Mouse (Mus musculus) frontal cortex, postnatal 14 days (tissue): ENCODE results near the gene Klk7.

Source experiments
- DNase-seq, 2 experiments: peaks; one replicate each; pipeline ENCODE4 v3.0.0; 2022; ENCODE audit warnings: low spot score in 2 of 2

Klk7 gene

DNA sequence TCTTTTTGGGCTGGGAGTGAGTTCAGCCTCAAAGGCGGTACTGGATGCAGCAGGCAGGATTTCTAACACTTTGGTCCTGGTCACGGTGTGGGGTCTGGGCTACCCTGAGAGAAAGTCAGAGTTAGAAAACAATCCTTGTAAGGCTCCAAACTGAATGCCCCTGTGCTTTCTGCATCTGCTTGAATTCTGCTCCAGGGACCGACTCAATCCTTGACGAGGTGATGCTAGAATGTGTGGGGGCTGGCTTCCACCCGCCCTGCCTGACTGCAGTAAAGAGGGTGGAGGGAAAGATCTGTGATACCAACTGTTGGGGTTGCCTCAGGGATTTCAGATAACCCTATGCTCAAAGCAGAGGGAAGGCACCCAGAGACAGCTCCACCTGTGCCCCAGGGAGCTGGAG is at the start of gene Klk7:
Gene Klk7 (plus strand): TSS at position 301 of the 400 bp plus-strand sequence.
- no peak for DNase-seq

DNA sequence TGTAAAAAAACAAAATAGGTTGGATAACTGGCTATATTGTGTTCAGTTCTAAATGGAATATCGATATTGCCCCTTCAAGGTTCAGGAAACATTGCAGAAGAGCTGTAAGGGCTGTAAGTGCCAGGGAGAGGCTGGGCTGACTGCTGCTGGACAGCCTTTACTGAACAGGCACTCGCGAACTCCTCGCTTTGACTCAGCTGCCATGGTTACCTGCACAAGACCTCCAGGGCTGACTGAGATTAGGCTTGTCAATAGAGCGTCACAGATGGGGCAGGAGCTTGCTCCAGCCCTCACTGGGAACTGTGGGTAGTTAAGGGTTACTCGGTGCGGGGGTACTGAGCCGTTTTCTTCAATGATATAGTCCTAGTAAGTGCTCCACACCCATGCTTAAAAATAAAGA is 44.6 kb upstream of the Klk7 start:
- no peak for DNase-seq

DNA sequence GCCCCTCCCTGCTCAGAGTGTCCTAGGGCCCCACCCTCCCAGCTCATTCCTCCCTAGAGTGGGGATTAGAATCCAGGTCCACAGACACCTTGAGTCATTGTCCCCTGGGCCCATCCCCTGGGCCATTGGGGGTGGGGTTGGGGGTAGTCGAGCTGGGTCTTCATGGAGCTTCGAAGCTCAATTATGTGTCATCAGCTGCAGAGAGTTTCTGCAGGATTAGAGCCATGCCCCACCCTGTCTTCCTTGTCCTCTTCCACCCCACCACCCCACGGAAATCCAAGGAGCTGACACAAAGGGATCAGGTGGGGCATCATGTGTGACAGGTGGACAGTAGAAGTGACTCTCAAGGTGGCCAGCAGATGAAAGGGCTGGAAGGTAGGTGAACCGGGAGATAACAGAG is 42.5 kb upstream of the Klk7 start, which contains the start of gene Klk12:
Gene Klk12 (plus strand): TSS at position 301 of the 400 bp plus-strand sequence.
- DNase-seq, result no peak

DNA sequence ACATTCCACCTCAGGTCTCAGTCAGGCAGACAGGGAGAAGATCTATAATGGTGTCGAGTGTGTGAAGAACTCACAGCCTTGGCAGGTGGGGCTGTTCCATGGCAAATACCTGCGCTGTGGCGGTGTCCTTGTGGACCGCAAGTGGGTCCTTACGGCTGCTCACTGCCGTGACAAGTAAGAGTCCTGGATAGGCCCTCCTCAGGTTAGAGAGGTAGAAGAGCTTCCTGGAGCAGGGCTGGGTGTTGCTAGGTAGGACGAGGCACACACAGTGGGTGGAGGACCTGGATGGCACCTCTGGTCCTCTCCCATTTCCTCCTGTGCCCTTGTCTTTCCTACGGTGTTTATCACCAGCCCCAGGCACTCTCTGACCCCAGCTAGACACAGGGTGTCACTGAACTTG is 41.5 kb upstream of the Klk7 start:
- DNase-seq, result no peak

DNA sequence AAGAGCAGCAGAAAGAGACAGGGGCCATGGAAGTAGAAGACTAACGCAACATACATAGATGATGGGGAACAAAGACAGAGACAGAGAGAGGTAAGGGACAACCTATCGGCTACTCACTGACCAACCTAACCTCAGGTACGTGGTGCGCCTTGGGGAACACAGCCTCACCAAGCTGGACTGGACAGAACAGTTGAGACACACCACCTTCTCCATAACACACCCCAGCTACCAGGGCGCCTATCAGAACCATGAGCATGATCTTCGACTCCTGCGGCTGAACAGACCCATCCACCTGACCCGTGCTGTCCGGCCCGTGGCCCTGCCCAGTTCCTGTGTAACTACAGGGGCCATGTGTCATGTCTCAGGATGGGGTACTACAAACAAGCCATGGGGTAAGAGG is 40.4 kb upstream of the Klk7 start:
- DNase-seq, result no peak

DNA sequence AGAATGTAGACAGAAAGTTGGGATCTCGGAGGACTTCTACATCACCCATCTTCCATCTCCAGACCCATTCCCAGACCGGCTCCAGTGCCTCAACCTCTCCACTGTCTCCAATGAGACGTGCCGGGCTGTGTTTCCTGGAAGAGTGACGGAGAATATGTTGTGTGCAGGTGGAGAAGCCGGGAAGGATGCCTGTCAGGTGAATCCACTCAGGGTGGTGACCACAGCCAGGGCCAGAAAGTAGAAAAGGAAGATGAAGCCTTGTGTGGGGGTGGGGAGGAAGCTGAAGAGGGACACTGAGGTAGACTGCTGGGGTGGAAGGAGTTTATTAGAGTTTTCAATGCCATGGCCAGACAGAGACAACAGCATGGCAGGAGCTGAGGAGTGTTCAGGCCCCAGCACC is 39.2 kb upstream of the Klk7 start:
- DNase-seq, result no peak

DNA sequence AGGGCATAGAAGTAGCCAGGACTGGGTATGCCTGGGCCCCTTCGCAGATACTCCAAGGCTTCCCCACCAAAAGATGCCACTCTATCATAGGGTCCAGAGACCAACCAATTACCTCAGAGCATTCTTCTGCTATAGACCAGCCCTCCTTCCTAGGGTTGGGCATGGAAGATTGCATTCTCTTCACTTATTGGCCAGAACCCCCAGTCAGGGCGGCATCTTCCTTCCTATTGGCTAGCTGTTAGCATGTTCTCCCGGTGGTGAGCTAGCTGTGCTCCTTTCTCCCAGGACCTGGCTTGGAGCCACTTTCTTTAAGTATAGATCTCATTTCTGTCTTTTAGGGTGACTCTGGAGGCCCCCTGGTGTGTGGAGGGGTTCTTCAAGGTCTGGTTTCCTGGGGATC is 38.2 kb upstream of the Klk7 start:
- no peak for DNase-seq

DNA sequence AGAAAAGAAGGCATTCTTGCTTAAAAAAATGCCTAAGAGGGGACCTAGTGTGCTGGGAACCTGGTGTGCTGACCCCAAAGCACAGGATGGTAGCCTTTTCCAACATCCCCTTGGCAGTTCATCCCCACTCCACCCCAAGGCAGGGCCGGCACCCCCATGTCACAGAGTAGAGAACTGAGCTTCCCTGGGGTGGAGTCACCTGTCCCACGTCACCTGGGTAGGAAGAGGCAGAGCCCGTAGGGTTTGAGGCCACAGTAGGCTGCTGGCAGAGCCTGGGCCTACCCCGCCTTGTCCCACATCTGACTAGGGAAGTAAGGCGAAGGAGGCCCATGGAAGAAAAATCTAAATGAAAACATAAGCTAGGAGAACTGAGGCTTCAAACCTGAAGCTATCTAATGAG is 36.7 kb upstream of the Klk7 start, which contains the start of gene Klk11:
Gene Klk11 (plus strand): TSS at position 241 of the 400 bp plus-strand sequence.
- no peak for DNase-seq

DNA sequence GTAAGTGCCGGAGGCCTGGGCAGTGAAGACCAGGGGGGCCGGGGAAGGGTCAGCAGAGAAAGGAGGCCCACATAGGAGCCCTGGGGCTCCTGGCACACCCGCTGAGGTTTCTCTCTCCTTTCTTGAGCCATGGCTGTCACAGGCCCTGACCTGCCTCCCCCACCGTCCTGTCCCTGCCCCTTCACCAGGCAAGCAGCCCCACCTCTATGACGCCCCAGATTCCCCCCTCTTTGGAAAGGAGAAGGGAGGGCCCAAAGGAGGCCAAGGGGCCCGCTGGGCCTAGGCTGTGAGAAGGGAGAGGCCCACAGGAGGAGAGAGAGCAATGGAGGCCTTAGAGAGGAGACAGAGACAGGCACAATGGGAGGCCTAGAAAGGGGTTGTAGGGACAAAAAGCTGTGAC is 36.3 kb upstream of the Klk7 start:
- DNase-seq, result no peak

DNA sequence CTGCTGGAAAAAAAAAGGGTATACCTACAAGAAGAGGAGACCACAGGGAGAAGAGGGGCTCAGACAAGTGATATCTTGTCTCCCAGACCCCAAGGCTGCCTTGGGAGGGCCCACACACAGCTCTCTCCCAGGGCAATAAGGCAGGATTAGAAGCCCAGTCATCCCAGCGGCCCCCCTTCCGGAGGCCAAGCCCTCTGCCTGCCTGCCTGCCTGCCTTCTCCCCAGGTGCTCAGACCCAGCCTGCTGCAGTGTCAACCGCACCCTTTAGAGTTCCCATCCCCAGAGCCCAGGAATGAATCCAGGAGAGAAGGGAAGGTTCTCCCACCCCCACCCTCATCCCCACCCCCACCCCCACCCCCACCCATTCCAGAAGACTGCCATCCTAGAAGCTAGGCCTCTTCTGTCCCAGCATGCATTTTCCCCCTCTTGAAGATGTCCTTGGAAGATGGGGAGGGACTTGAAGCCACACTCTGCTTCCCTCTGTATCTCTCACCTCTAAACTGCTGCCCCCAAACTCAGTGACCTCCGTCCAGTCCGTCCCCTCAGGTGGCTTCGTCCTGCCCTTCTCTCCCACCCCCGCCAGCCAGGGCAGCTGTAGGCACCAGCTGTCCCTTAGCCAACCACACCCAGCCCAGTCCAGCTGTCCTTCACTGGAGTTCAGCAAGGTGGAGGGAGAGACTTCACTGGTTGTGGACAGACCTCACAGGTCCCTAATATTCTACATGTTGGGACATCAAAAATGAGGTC is 35.6 kb upstream of the Klk7 start:
- DNase-seq, result no peak

DNA sequence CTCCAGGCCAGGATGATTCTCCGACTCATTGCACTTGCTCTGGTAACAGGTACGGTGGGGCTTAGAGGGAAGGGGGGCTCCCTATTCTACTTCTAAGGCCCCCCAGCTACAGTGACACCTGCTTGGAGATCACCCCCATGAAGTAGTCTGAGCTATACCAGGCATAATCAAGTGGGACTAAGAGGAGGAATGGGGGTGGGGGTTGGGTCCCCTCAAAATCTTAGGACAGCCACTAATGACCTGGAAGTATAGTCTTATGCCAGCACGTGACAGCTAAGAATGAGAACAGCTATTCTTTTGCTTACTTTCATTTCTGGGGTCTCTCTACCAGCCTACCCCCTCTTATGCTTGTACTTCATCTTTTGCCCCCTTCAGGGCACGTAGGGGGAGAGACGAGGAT is 34.6 kb upstream of the Klk7 start:
- DNase-seq, result no peak

DNA sequence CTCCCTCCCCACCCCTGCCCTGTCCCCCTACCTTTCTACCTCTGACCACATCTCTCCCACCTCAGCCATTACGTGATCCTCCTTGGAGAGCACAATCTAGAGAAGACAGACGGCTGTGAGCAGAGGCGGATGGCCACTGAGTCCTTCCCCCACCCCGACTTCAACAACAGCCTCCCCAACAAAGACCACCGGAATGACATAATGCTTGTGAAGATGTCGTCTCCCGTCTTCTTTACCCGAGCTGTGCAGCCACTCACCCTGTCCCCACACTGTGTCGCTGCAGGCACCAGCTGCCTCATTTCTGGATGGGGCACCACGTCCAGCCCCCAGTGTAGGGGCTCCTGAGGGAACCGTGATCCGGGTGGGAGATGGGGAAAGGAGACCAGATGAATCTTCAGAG is 33.7 kb upstream of the Klk7 start:
- no peak for DNase-seq

DNA sequence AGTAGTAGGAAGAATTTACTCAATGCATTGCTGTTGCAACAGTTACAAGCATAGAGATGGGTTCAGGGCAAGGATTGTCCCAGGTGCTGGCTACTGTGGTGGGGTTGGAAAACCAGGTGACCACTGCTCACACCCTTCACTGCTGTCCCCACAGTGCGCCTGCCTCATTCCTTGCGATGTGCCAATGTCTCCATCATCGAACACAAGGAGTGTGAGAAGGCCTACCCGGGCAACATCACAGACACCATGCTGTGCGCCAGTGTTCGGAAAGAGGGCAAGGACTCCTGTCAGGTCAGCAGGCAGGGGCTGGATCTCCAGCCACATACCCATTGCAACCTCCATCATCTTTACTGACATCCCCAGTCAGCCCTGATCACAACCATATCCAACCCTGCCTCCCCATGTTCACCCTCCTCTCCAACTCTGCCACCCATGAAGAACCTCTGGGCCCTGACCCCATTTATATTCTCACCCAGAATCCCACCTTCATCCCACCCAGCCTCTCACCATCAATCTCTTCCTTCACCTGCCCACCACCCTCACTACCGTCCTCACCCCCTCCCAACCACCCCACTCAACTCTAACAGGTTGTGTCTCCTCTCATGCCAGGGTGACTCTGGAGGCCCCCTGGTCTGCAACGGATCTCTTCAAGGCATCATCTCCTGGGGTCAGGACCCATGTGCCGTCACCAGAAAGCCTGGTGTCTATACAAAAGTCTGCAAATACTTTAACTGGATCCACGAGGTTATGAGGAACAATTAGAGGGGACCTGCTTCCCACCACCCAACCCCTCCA is 32.7 kb upstream of the Klk7 start:
- DNase-seq, result no peak

DNA sequence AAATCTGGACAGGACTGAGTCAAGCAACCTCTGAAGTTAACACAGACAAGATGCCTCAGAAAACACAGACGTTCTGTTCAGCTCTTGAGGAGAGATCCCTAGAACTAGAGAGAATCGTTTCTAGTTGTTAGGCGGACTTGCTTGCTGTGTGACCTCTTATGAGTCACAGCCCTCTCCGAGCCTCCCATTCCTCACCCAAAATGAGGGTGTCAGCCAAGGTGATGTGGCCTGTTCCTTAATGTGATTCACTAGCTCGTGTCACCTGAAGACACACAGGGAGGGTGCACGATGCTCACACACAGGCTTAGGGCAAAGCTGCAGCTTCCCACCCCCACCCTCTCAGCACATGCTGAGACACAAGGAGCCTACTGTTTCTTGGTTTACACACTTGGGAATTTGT is 30.9 kb upstream of the Klk7 start:
- no peak for DNase-seq

DNA sequence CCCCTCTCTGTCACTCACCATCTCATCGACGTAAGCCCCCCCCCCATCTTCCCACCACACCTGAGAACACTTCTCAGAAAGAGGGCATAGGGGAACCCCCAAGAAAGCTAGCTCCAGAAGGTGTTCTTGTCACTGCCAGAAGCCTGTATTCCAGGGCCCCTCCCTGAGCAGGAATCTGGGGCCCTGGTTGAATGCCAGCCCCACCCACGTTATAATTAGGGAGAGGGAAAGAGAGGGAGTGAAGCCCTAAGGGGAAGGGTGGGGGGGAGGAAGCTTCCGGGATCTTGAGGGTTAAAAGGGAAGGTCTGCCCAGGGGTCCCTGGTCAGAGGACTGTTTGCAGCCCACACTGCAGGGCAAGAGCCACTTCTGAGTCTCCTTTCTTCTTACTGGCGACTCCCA is 30.3 kb upstream of the Klk7 start, which contains the start of gene Klk10:
Gene Klk10 (plus strand): TSS at position 290 of the 400 bp plus-strand sequence.
- no peak for DNase-seq

DNA sequence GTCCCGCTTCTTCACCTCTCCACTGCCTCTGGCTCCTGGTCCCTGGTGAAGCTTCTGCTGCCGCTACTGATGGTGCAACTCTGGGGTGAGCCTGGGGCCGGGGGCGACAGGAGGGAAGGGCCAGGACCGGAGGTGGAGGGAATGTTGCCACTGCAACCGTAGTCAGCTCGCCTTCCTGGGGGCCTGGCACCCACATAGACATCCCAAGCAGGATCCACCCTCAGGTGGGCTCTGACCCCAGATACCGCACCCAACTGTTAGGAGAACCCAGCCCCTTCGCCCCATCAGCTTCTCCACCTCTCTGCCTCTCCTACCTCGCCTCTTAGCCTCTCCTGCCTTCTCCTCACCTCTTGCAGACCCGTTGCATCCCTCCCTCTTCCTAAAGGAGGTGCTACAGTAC is 29.6 kb upstream of the Klk7 start:
- DNase-seq, result no peak

DNA sequence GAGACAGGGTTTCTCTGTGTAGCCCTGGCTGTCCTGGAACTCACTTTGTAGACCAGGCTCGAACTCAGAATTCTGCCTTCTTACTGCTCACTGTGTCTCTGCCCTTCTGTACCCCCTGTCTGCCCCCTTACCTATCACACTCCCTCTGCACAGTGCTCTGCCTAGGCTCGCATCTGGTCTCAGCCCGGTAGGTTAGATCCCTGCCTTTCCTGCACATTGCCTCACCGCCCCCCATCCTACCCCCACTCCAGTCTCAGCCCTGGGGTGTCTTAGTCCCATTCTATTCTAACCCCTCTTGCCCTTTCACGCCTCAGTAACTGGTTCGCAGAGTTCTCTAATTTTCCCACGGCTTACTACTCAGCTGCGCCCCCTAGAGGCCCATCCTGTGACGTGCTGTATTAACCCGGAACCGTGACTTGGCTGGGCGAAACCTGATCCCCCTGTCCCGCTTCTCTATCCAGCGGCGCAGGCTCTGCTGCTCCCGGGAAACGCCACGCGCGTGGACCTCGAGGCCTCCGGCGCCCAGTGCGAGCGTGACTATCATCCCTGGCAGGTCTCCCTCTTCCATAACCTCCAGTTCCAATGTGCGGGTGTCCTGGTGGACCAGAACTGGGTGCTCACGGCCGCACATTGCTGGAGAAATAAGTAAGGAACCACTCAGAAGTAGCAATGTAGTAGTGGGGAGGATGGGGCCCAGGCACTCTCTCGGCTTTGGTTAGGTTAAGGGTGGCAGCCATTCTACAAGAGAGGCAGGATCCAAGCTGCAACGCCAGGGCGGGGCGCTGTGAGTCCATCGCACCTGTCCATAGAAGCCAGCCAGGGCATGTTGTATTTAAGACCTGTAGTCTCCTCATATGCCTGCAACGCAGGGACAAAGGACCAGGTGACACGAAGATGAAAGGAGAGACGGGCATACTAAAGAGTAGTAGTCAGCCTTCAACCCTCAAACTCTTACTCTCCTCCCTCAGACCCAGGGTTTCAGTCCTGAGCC is 28.5 kb upstream of the Klk7 start:
- DNase-seq, result peak in 1 of 2 experiments; percentile 67

DNA sequence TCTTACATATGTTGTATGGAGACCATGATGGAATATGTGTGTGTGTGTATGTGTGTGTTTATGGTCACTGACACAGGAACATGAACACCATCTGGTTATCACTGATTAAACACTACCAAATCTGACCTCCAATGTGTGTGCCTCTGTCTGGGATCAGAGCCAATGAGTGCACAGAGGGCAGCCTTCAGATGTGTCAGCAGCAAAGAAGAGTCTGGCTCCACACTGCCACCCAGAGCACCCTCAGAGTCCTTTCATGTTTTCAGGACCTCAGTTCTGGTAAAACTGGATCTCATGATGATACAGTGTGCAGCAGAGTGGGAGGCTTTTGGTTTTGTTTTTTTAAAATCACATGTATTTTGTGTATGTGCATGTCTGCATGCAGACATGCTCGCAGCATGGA is 25.8 kb upstream of the Klk7 start:
- no peak for DNase-seq

DNA sequence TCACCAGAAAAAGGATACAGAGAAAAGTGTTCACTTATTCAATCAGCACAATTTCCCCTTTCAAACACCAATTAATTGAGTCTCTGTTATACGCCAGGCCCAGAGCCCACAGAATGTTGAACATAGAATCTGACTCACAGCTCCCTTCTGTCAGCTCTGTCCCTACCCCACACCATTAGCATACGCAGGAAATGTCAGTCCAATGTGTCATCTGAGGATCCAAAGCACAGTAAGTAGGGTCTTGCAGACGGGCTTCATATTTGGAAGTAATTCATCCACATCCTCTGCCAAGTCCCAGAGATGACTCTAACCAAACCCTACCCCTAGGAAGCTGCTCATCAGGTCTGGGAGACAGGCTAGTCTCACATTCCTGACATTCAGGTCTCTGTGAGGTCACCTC is 23.0 kb upstream of the Klk7 start:
- no peak for DNase-seq

DNA sequence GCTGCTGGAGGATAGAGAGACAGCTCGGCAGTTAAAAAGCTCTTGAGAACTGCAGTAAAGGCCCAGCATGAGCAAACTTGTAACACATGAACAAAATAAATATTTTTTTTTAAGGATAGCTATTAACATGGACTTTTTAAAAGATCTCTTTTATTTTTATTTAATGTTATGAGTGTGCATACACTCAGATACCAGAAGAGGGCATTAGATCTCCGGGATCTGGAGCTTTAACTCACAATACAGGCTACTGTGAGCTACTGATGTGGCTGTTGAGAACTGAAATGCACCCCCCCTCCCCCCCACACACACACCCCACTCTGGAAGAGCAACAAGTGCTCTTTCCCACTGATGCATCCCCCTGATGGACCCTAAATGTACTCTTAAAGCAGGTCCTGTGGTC is 21.8 kb upstream of the Klk7 start:
- no peak for DNase-seq

DNA sequence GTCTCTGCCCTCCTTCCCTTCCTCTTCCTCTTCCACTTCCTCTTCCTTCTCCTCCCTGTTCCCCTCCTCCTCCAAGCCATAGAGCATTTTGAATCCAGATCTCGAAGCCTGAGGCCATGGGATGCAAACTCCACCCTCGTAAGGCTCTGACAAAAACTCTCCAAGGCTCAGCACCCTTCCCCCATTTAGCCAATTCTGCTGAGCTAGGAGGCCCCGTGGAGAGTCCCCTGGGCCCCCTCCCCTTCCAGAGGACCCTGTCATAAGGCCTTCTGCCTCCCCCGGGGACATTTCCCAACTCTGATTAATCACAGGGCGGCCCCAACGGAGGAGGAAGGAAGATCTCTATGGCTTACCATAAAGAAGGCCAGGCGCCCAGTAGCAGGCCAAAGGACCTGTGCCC is 19.5 kb upstream of the Klk7 start, which contains the start of gene Klk9:
Gene Klk9 (plus strand): TSS at position 301 of the 400 bp plus-strand sequence.
- no peak for DNase-seq

DNA sequence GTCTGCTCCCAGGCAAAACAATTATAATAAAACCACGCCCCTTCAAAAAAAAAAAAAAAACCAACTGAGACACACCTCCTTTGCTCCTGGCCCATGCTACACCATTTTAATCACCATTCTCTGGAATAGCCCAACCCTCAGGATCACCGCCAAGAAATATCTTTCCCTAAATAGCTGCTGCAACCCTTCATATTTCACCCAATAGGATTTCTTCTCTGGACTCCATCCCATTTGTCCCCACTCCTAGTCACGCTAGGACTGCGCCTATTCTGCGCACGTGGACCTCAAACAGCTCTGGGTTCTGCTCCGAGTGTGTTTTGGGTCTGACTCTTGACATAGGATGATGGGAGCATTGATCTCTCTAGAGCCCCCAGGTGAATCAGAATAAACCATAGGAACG is 14.7 kb upstream of the Klk7 start:
- DNase-seq, result no peak
